Mouse (Mus musculus) right cerebral cortex, adult 18-20 months (tissue): ENCODE results near the gene Elmo2.

Experiments used
- DNase-seq: peaks from one replicate; pipeline ENCODE4 v3.0.0; 2022; ENCODE audit warnings: mixed read lengths

The Elmo2 gene

DNA sequence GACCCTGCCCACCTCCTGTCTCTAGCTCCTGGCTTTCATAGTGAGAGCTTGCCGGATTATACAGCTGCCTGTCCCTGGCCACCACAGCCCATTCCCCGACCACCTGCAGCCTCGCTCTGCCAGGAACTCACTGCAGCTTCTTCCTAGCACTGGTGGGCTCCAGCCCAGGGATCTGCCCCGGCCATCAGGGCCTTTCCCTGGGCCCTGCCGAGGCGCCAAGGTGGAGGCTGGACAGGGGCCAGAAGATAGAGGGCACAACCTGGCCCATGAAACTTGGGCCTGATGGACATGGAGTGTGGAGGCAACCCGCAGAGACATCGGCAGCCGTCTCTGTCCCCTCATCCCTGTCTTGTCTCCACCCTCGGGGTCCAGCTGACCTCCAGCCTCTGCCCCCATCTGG, 70.1 kb downstream of the Elmo2 start:
- DNase-seq, result no peak

DNA sequence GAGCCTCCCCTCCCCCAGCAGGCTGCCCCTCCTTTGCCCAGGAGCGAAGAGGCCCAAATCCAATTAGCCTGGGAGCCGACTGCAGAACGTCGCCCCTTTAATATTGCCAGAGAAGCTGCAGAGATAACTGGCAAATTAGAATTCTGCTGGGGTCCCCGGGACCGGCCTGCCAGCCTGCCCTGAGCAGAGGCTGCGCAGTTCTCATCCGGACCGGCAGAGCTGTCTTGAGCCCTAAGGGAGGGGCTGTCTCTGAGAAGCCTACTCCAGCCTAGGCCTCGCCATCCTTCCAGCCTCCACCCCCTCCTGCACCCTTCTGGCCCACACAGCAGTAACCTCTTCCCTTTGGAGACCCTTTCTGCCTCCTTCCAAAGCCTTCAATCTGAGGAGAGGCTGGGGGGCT, 72.4 kb downstream of the Elmo2 start:
- DNase-seq, result no peak

- DNase-seq, result no peak
These were observed 73.0 kb downstream of the Elmo2 start for GRCm38 (mm10) chr2:165253269-165253668.

GRCm38 (mm10) chr2:165252801-165253200, 73.5 kb downstream of the Elmo2 start:
- DNase-seq, result no peak

DNA sequence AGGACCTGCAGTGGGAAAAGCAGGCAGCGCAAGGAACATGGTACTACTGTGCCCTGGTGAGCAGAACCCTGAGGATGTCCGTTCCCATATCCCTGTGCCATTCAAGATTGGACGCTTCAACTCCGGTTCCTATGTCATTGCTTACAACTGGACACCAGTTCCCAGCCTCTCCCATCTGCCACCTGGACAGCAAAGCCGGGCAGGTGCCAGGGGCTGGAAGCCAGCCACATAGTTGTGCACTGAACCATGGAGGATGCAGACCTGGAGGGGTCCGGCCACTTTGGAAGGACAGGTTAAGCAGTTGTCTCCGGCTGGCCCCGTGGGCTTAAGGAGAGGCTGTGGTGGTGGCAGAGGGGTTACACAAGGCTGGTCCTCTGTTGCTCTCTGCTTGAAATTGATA, 73.9 kb downstream of the Elmo2 start:
- no peak for DNase-seq

DNA sequence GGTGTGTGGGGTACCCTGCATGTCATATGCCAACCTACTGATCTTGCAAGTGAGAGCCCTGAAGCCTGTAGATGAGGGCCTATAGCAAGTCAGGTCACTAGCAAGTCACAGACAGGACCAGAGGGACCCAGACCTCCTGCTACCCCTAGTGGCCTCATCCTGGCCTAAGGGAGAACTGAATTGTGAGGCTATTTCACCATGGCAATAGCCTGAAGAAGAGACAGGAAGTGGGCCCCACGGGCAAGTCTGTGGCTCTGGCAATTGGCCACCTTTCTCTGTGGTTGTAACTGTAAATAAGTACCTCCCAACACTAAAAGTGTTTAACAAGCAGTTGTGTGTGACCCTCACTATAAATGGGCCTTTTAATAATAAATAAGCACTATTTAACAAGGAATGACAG, 75.4 kb downstream of the Elmo2 start:
- DNase-seq, result no peak

- DNase-seq, result no peak
These were observed 77.3 kb downstream of the Elmo2 start for GRCm38 (mm10) chr2:165248967-165249366.

DNA sequence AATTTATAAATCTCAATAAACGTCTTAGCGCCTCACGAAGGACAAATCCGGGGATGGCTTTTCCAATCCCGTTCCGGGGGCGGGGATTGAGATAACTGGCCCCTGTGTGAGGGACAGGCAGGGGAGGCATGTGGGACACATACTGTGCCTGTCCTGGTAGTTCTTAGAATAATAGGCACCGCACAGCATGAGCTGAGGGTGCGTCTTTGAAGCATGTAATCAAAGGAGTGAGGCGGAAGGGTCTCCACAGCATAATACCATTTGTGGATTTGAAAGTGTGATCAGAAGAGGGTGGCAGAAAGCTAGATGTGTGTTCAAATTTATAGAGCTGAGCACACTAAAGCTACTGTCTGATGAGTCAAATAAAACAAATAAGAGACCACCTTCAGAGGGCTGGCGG, 79.9 kb downstream of the Elmo2 start:
- DNase-seq, result no peak

DNA sequence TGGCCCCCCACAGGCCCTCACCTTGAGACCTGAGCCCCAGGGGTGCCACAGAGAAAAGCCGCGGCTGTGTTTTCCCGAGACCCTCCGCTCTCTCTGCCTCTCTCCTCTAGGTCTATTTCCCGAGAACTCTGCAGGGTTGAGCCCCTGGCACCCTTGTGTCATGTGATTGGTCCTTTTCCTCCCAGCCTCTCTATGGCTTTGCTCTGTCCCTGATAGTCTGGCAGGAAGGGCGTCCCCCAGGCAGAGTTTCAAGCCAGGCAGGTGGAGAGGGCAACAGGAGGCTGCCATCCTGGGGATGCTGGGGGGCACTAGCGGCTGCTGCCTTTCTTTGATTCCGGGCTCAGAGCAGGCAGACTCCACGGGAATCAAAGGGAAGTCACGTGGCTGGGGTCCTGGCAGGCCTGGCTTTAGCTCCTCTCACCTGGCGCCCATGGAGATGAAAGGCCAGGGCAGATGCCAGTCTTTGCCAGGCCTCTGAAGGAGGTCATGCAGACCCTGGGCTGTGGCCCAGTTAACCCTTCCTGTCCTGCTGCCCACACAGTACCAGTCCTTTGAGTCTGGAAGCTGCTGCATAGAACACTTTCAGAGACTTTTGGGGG, 83.1 kb downstream of the Elmo2 start:
- no peak for DNase-seq

- DNase-seq, result no peak
These were observed 83.7 kb downstream of the Elmo2 start for GRCm38 (mm10) chr2:165242575-165242974.

GRCm38 (mm10) chr2:165241786-165242185, 84.5 kb downstream of the Elmo2 start:
- no peak for DNase-seq

DNA sequence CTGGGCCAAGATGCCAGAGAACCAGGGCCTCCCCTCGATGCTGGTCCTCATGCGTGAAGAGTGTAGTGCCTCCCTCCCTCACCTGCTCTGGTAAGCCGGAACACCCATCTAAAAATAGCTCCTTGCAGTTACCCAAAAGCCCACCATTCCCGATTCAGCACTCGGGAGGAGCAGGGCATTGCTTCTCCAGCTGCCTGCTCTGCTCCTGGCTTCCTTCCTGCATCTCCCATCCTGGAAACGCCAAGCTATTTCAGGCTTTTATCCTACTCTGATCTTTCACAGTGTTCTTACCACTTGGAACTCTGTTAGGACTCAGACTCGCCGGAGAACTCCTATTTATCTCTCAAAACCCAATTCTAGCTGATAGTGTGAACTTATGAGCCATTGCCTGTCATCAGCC, 85.9 kb downstream of the Elmo2 start:
- DNase-seq, result no peak

GRCm38 (mm10) chr2:165239533-165240144, 86.6 kb downstream of the Elmo2 start:
- DNase-seq, result no peak

DNA sequence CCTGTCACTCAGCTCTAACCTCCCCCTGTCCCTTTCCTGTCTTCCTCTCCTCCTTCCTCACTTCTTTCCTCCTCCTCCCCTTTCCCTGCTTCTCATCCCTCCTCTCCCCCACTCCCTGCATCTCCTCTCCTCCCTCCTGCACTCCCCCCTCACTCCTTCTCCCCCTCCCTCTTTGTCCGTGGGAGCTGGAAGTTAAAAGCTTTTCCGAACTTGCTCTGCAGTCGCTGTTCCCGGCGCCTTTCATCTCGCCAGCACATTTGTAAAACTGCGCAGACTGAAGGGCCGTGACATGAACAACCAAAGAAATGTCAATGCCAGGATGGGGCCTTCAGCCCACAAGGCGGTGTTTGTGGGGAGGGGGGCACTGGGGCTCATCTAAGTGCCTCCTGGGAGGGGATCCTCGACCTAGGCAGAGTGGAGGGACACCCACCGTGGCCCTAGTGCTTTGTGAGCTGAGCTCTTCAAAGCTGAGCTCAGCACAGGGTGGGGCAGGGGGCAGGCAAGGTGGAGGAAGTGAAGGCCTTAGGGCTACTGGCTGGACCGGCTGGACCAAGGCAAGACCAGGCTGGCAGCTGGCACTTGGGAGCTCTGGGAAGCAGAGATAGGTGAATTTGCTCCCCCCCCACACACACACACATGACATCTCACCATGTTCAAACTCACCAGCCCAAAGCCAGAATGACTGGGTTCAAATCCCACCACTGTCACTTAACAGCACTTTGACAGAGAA, 87.7 kb downstream of the Elmo2 start:
- DNase-seq, result no peak
